ENCODE assay signal across 8 mouse cellular contexts in genomic region chr4:55514733-55515176, GRCm38 (mm10). TPM values are rescaled to one million over a fixed set of nuclear protein-coding genes. Genes with fewer than 3 reads are reported as not detected.
DNase-seq lines count a peak whose midpoint lies in the region; ATAC-seq lines count a peak whose summit lies in the region.

No protein-coding gene starts in this region.

- peak overlapping the region; percentile 76 for H3K9ac ChIP-seq in hindbrain, embryonic 14.5 days

- H3K27ac ChIP-seq in hindbrain, embryonic 14.5 days: peak overlapping the region; percentile 48; the same call in 1 of the 2 replicates

- peak overlapping the region; percentile 48 for H3K4me3 ChIP-seq in hindbrain, embryonic 14.5 days (replicated peaks; ENCODE audit: low read length)

- no peaks in the 10 kb centered on the region for H3K36me3 ChIP-seq in hindbrain, embryonic 14.5 days (replicated peaks; ENCODE audit: control insufficient read depth, insufficient read depth)

- peaks cover 3% of the 10 kb centered on the region; the same call in 1 of the 2 replicates for H3K27me3 ChIP-seq in hindbrain, embryonic 14.5 days (ENCODE audit: control insufficient read depth, insufficient read depth, low read length)

- DNase-seq in R1 (ENCODE audit: low read depth, low spot score): peak; percentile 90
- DNase-seq in cerebellum, postnatal 25 days: peak; percentile 79 to 82
- DNase-seq in gastrocnemius, adult 18-20 months (ENCODE audit: low spot score): peak; percentile 79
- DNase-seq in hindbrain, embryonic 14.5 days (ENCODE audit: low spot score): peak; percentile 79
- peak; percentile 53 for DNase-seq in left cerebral cortex, adult 11 months (ENCODE audit: low spot score)
- DNase-seq in lung, postnatal 25 days (ENCODE audit: low spot score): peak; percentile 74
- peak; percentile 83 for DNase-seq in ovary, postnatal 36 days (ENCODE audit: low spot score)
- peak; percentile 70 for DNase-seq in thymus, postnatal 14 days

- peak overlapping the region; percentile 57 for H3K4me2 ChIP-seq in hindbrain, embryonic 14.5 days (replicated peaks)

- H3K9me3 ChIP-seq in hindbrain, embryonic 14.5 days (ENCODE audit: control insufficient read depth, low read length): no peaks in the 10 kb centered on the region

- 0 out of 2 replicates have a peak, but pooled peaks cover 2% of the 10 kb centered on the region for H3K4me1 ChIP-seq in hindbrain, embryonic 14.5 days (replicated peaks; ENCODE audit: control insufficient read depth, insufficient read depth, low read length)

- ATAC-seq in hindbrain, embryonic 14.5 days (ENCODE audit: low FRiP score): peak; percentile 97

- WGBS in hindbrain, embryonic 14.5 days: under 1% methylated on average over 39 of the region's 39 CpGs

RNA-seq across cellular contexts. Expression of gene Klf4, which starts 17.5 kb away (rescaled TPM):
- 10 to 100 TPM; 16.0 to 46.3 TPM for total RNA-seq in gastrocnemius, adult 18-20 months (2021)
- polyA plus RNA-seq in hindbrain, embryonic 14.5 days (2014; fragmentation: Nextera tagmentation; extraction: Ambion mirVana): 2.5 and 3.7 TPM in 2 replicates

Comparison
In these comparisons a context has a peak if more than half of its experiments do, and no peak if none do; other contexts are left out.
1. Peak in every context shown above with its lines: DNase-seq, ATAC-seq, H3K4me3 ChIP-seq and H3K27ac ChIP-seq.